8 mouse cellular contexts compared by ENCODE assay signal in genomic region chr8:61391058-61391434, GRCm38 (mm10).
DNase-seq lines count a peak whose midpoint lies in the region; ATAC-seq and TF ChIP-seq lines count a peak whose summit lies in the region.

No protein-coding gene starts in this region.

- peak; percentile 14; the same call in 1 of the 2 replicates for ATAC-seq in kidney, embryonic 14.5 days (ENCODE audit: low FRiP score, low TSS enrichment)
- ATAC-seq in lung, postnatal 0 days, result peak; percentile 76
- ATAC-seq in megakaryocyte progenitor cell, adult 5-6 weeks (replicated peaks; ENCODE audit: poor library complexity), result no peak

- no peaks in the 10 kb centered on the region for H3K27me3 ChIP-seq in kidney, embryonic 14.5 days (ENCODE audit: control insufficient read depth, insufficient read depth, low read length)
- no peaks in the 10 kb centered on the region for H3K27me3 ChIP-seq in lung, postnatal 0 days (replicated peaks; ENCODE audit: insufficient read depth, low read length)

- DNase-seq in kidney, adult 11 months, result no peak
- DNase-seq in adrenal gland, postnatal 25 days, result peak; percentile 21
- peak; percentile 13 for DNase-seq in heart, adult 8-10 months (ENCODE audit: low spot score)
- peak; percentile 83 for DNase-seq in lung, postnatal 0 days (ENCODE audit: low spot score)
- DNase-seq in right cerebral cortex, adult 18-20 months, result no peak
- no peak for DNase-seq in left cerebral cortex, postnatal 14 days (ENCODE audit: low spot score in 2 of 2)

- H3K4me3 ChIP-seq in kidney, embryonic 14.5 days (ENCODE audit: low read length), result no peak overlapping the region
- H3K4me3 ChIP-seq in lung, postnatal 0 days (ENCODE audit: low read depth, low read length), result no peak overlapping the region

- 0 out of 2 replicates have a peak, but pooled peaks have one; percentile 28 for TF ChIP-seq EP300 in lung, postnatal 0 days (IDR thresholded peaks at IDR 0.05)

- H3K9ac ChIP-seq in kidney, embryonic 14.5 days (ENCODE audit: low read depth, low read length), result no peak overlapping the region
- H3K9ac ChIP-seq in lung, postnatal 0 days (replicated peaks; ENCODE audit: low read depth), result no peak overlapping the region

- no peaks in the 10 kb centered on the region for H3K9me3 ChIP-seq in kidney, embryonic 14.5 days (ENCODE audit: control insufficient read depth, low read length)
- H3K9me3 ChIP-seq in lung, postnatal 0 days (ENCODE audit: low read length), result no peaks in the 10 kb centered on the region

- H3K4me2 ChIP-seq in kidney, embryonic 14.5 days (replicated peaks; ENCODE audit: low read depth, low read length), result no peak overlapping the region
- no peak overlapping the region for H3K4me2 ChIP-seq in lung, postnatal 0 days (replicated peaks; ENCODE audit: low read depth, low read length)

- peaks cover 18% of the 10 kb centered on the region for H3K36me3 ChIP-seq in kidney, embryonic 14.5 days (ENCODE audit: control insufficient read depth, insufficient read depth, low read length)
- no peaks in the 10 kb centered on the region for H3K36me3 ChIP-seq in lung, postnatal 0 days (ENCODE audit: insufficient read depth, low read length)

- no peak; the same call in 1 of the 2 replicates for TF ChIP-seq CTCF in lung, postnatal 0 days (IDR thresholded peaks at IDR 0.05)

- WGBS in kidney, embryonic 14.5 days, result 67% methylated on average over 13 of the region's 13 CpGs
- WGBS in lung, postnatal 0 days, result 40% methylated on average over 13 of the region's 13 CpGs

- H3K4me1 ChIP-seq in kidney, embryonic 14.5 days (ENCODE audit: control insufficient read depth, insufficient read depth, low read length), result peaks cover 9% of the 10 kb centered on the region; the same call in 1 of the 2 replicates
- peaks cover 5% of the 10 kb centered on the region; the same call in 1 of the 2 replicates for H3K4me1 ChIP-seq in lung, postnatal 0 days (ENCODE audit: insufficient read depth, low read depth, low read length)

- H3K27ac ChIP-seq in kidney, embryonic 14.5 days (ENCODE audit: low read depth, low read length), result no peak overlapping the region
- H3K27ac ChIP-seq in lung, postnatal 0 days (ENCODE audit: low read length), result peak overlapping the region; percentile 26; the same call in 1 of the 2 replicates

- intact Hi-C loops in left cerebral cortex, postnatal 14 days (cut with DNase I), result no loop called here

Comparison
In these comparisons a context has a peak if more than half of its experiments do, and no peak if none do; other contexts are left out.
1. DNase-seq: peak in adrenal gland, postnatal 25 days (single experiment), heart, adult 8-10 months (single experiment) and lung, postnatal 0 days (single experiment); none in kidney, adult 11 months (single experiment), right cerebral cortex, adult 18-20 months (single experiment) and left cerebral cortex, postnatal 14 days (0 of 2).